Mouse (Mus musculus) ES-E14 (cell line): ENCODE results near the gene Ccl2. TPM values are rescaled to one million over a fixed set of nuclear protein-coding genes. Genes with fewer than 3 reads are reported as not detected.

Experiments used
- DNase-seq: peaks from one replicate; pipeline ENCODE4 v3.0.0-alpha.2; 2013; ENCODE audit warnings: low read depth, low spot score
- H3K27ac ChIP-seq: 2 replicates; pipeline ENCODE4 v1.5.1; 2012; ENCODE audit warnings: low read depth, mild to moderate bottlenecking, low read length, moderate library complexity, mixed read lengths; ENCODE audit not compliant: poor library complexity, insufficient read depth, severe bottlenecking
- H3K36me3 ChIP-seq: 2 replicates; pipeline ENCODE4 v1.6.1; 2012; ENCODE audit warnings: mild to moderate bottlenecking, low read length, moderate library complexity, mixed read lengths; ENCODE audit not compliant: control insufficient read depth, poor library complexity, insufficient read depth, severe bottlenecking
- H3K4me1 ChIP-seq, 2 experiments: fragments of 150-350 bp in 1 of 2; sonication (generic) in 1 of 2; 2 replicates each; pipeline ENCODE4 v1.6.1; 2012; ENCODE audit warnings: low read length in 2 of 2, mild to moderate bottlenecking in 1 of 2, mixed read lengths in 1 of 2; ENCODE audit not compliant: control insufficient read depth in 2 of 2, insufficient read depth in 2 of 2, poor library complexity in 1 of 2
- H3K4me3 ChIP-seq, 2 experiments: fragments of 150-350 bp in 1 of 2; sonication (generic) in 1 of 2; 2 replicates each; pipeline ENCODE4 v1.5.1; 2012; ENCODE audit warnings: low read length in 2 of 2, low read depth in 1 of 2, mild to moderate bottlenecking in 1 of 2, mixed read lengths in 1 of 2; ENCODE audit not compliant: insufficient read depth in 1 of 2, poor library complexity in 1 of 2, severe bottlenecking in 1 of 2
- H3K9ac ChIP-seq: 2 replicates; pipeline ENCODE4 v1.6.1; 2012; ENCODE audit warnings: low read depth, mild to moderate bottlenecking, low read length, mixed read lengths; ENCODE audit not compliant: poor library complexity, insufficient read depth, severe bottlenecking
- H3K9me3 ChIP-seq: fragments of 150-350 bp; sonication (generic); 2 replicates; pipeline ENCODE4 v1.6.1; 2012; ENCODE audit warnings: low read depth, mild to moderate bottlenecking, low read length; ENCODE audit not compliant: control insufficient read depth, insufficient read depth
- CHD2 ChIP-seq: IDR thresholded peaks from 2 replicates; pipeline ENCODE4 v1.6.1; 2014; ENCODE audit warnings: mild to moderate bottlenecking, low read depth, low read length, inconsistent platforms
- HCFC1 ChIP-seq: IDR thresholded peaks from 2 replicates; pipeline ENCODE4 v1.6.1; 2012; ENCODE audit warnings: low read length, inconsistent platforms, borderline replicate concordance; ENCODE audit not compliant: insufficient read depth
- MAFK ChIP-seq: IDR thresholded peaks from 2 replicates; pipeline ENCODE4 v1.6.1; 2014; ENCODE audit warnings: mild to moderate bottlenecking, low read depth, low read length, inconsistent platforms; ENCODE audit not compliant: insufficient read depth
- ZC3H11A ChIP-seq: IDR thresholded peaks from 2 replicates; pipeline ENCODE4 v1.6.1; 2012; ENCODE audit warnings: low read depth, mild to moderate bottlenecking, inconsistent platforms, low read length, borderline replicate concordance
- ZNF384 ChIP-seq: IDR thresholded peaks from 2 replicates; pipeline ENCODE4 v1.6.1; 2012; ENCODE audit warnings: low read depth, low read length, inconsistent platforms
- in situ Hi-C, 2 experiments: fragments of 600-800 bp; cut with MboI; formaldehyde crosslinking; loops; one replicate each; pipeline ENCODE4 v1.15.1; 2025; ENCODE audit warnings: low sequenced_read_pairs in 2 of 2, inconsistent platforms in 1 of 2; ENCODE audit not compliant: unreplicated experiment in 2 of 2
- total RNA-seq: library from RNA; depleted of rRNA; stranded (reverse); fragments of 300-350 nt; gene quantifications from 2 replicates; pipeline ENCODE4 v1.2.3, GENCODE M21; 2012

Gene Ccl2
- total RNA-seq, 1 experiment: 7.8 TPM

DNA sequence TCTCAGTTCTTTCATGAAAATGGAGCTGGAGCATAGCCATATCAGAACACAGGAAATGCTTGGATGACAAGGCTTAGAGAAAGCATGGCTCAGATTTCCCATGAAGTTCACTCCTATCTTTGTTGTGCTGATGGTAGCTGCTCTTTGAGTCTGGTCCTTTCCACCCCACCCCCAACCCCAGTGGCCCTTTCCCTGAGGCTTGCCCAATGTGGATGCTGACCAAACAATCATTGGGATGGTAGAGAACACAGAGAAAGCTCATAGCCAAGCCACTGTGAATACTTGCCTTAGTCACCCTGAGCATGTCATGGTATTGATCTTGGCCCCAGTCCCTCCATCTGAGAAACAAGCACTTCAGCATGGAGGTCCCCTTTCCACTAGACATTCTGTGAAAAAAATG lies 3.2 kb upstream of the Ccl2 start:
- Histone ChIP-seq H3K9me3 (no peaks in the 10 kb centered on the region), H3K9ac (no peak overlapping the region), H3K4me1 (no peaks in the 10 kb centered on the region), H3K27ac (no peak overlapping the region), H3K36me3 (no peaks in the 10 kb centered on the region), H3K4me3 (no peak overlapping the region)
- in situ Hi-C loops: no loop called here
- no peak for DNase-seq
- no peak for TF ChIP-seq HCFC1
- TF ChIP-seq CHD2: no peak
- TF ChIP-seq MAFK: no peak
- TF ChIP-seq ZC3H11A: no peak
- TF ChIP-seq ZNF384: no peak

DNA sequence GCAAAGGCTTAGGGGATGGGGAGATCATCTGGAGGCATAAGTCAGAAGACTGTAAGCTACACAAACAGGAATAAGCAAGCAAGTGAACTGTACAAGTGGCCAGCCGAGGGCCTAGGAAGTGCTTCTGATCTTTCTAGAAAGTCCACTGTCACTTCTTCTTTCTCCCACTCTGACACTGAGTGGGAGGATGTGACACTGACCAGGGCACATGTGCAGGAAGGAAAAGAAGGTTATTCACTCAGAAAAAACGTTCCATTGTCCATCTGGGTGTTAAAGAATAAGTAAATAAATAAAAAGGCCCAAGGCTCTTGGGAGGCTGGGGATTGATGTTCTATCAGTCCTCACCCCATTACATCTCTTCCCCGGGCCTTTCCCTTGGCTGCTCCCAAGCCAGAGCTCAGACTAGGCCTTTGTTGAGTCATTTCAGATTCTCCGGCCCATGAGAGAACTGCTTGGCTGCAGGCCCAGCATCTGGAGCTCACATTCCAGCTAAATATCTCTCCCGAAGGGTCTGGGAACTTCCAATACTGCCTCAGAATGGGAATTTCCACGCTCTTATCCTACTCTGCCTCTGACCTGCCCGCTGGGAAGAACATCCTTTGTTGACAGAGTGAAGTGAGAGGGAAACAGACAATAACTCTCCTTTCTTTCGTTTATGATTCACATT lies 2.6 kb upstream of the Ccl2 start:
- DNase-seq: no peak
- H3K27ac ChIP-seq: no peak overlapping the region
- no peak overlapping the region for H3K9ac ChIP-seq
- no peaks in the 10 kb centered on the region for H3K9me3 ChIP-seq
- TF ChIP-seq ZC3H11A (no peak), HCFC1 (no peak), MAFK (no peak)
- in situ Hi-C loops: no loop called here
- no peaks in the 10 kb centered on the region for H3K4me1 ChIP-seq
- H3K4me3 ChIP-seq: no peak overlapping the region
- H3K36me3 ChIP-seq: no peaks in the 10 kb centered on the region

DNA sequence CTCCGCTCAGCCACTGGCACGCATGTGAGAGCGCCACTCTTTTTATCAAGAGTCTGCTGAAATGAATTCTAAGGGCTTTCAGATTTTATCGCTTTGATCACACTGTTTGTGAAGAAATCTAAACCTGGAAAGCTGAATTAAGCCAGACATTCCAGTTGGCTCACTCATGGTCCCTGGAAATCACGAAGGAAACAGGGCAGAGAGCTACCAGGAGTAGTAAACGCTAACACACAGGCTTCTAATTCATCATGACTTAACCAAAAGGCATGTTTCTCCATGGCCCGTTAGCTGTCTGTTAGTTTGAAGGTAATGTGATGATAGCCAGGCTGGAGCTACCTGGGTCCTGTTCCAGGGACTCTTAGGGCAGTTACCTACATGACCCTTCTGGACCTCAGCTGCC lies 925 bp upstream of the Ccl2 start:
- H3K27ac ChIP-seq: no peak overlapping the region
- H3K4me1 ChIP-seq: no peaks in the 10 kb centered on the region
- no peaks in the 10 kb centered on the region for H3K9me3 ChIP-seq
- H3K36me3 ChIP-seq: no peaks in the 10 kb centered on the region
- TF ChIP-seq HCFC1: no peak
- no peak for TF ChIP-seq ZNF384
- no peak for TF ChIP-seq MAFK
- TF ChIP-seq ZC3H11A: no peak
- no peak overlapping the region for H3K4me3 ChIP-seq
- no peak overlapping the region for H3K9ac ChIP-seq
- no peak for DNase-seq
- in situ Hi-C loops: no loop called here

DNA sequence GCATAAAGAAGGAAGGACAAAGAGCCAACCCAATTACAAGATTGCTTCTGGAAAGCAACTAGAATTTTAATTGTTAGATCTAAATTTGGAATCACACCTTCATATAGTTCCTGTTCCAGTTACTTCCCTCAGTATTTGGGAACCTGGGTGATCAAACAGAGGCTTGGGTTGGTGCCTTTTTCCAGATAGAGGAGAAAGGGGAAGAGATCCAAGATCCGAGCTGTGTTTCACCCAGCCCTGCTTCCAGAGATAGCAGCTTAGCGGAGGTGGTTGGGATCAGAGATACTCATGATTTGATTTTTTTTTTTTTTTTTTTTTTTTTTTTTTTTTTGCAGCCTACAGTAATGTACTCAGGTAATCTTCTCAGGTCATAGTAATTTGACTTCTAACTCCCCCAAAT lies 486 bp downstream of the Ccl2 start:
- TF ChIP-seq HCFC1 (no peak), ZNF384 (no peak), MAFK (no peak), ZC3H11A (no peak), CHD2 (no peak)
- DNase-seq: no peak
- Histone ChIP-seq H3K27ac (no peak overlapping the region), H3K36me3 (no peaks in the 10 kb centered on the region), H3K9ac (no peak overlapping the region), H3K4me3 (no peak overlapping the region), H3K4me1 (no peaks in the 10 kb centered on the region), H3K9me3 (no peaks in the 10 kb centered on the region)
- in situ Hi-C loops: no loop called here

DNA sequence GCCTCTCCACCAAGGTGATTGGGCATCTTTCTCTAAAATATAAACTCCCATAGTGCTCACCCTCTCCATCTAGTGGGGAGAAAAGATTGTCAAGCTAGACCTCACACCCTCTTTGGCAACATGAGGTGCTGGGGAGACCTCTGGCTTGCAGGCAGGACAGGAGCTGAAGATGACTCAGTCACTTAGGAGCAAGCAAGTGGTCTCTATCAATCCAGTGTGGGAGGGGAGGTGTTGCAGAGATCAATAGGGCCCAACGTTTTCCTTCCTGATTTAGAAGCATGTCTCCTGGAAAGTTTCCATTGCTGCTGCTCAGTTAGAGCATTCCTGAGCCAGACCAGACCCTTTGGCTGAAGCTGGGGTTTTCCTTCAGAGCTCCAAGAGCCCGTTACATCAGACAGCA lies 3.2 kb downstream of the Ccl2 start, which contains the start of gene Gm17268:
Gene Gm17268, minus strand, starts transcription at position 28 of the 400 bp plus-strand sequence.
- TF ChIP-seq ZC3H11A (no peak), MAFK (no peak), HCFC1 (no peak), ZNF384 (no peak), CHD2 (no peak)
- no peak for DNase-seq
- no peak within 1 kb of the TSS for H3K27ac ChIP-seq
- in situ Hi-C loops: no loop called here
- no peaks in the 10 kb centered on the region for H3K36me3 ChIP-seq
- no peak within 1 kb of the TSS for H3K4me3 ChIP-seq
- H3K9ac ChIP-seq: no peak within 1 kb of the TSS
- H3K9me3 ChIP-seq: no peaks in the 10 kb centered on the region
- no peaks in the 10 kb centered on the region for H3K4me1 ChIP-seq
